Mouse (Mus musculus) embryonic facial prominence, embryonic 13.5 days (tissue): ENCODE data around the gene Defb7. TPM values are rescaled to one million over a fixed set of nuclear protein-coding genes. Genes with fewer than 3 reads are reported as not detected.
A peak's percentile ranks its signal among the peaks of the same experiment; 100 is the strongest.

Source experiments
- ATAC-seq: fragments of 200-750 bp; cut with Nextera tagmentation; 2 replicates; pipeline ENCODE4 v1.8.0; 2017; ENCODE audit warnings: low read depth; ENCODE audit not compliant: insufficient number of reproducible peaks, insufficient read depth, low FRiP score, low TSS enrichment
- H3K27ac ChIP-seq: fragments of 300-500 bp; sonication (generic); 2 replicates; pipeline ENCODE4 v1.5.1; 2015; ENCODE audit warnings: moderate library complexity, mild to moderate bottlenecking, inconsistent platforms
- H3K27me3 ChIP-seq: fragments of 300-500 bp; sonication (generic); 2 replicates; pipeline ENCODE4 v1.6.1; 2015; ENCODE audit warnings: mild to moderate bottlenecking, inconsistent platforms
- H3K36me3 ChIP-seq: fragments of 300-500 bp; sonication (generic); 2 replicates; pipeline ENCODE4 v1.6.1; 2015; ENCODE audit warnings: mild to moderate bottlenecking, inconsistent platforms
- H3K4me1 ChIP-seq: fragments of 300-500 bp; sonication (generic); 2 replicates; pipeline ENCODE4 v1.6.1; 2015; ENCODE audit warnings: inconsistent platforms
- H3K4me2 ChIP-seq: fragments of 300-500 bp; sonication (generic); 2 replicates; pipeline ENCODE4 v1.6.1; 2015; ENCODE audit warnings: moderate library complexity, mild to moderate bottlenecking, inconsistent platforms
- H3K4me3 ChIP-seq: fragments of 300-500 bp; sonication (generic); 2 replicates; pipeline ENCODE4 v1.5.1; 2015; ENCODE audit warnings: mild to moderate bottlenecking, inconsistent platforms
- H3K9ac ChIP-seq: fragments of 300-500 bp; sonication (generic); 2 replicates; pipeline ENCODE4 v1.6.1; 2015; ENCODE audit warnings: mild to moderate bottlenecking, inconsistent platforms
- H3K9me3 ChIP-seq: fragments of 300-500 bp; sonication (generic); 2 replicates; pipeline ENCODE4 v1.6.1; 2016; ENCODE audit warnings: inconsistent platforms
- WGBS: fragments of 180-500 bp; shearing (Covaris S2); methylation state at CpG from one replicate; pipeline ENCODE4 v1.1.7; 2015; ENCODE audit warnings: mixed read lengths; 5-methylcytosine and 5-hydroxymethylcytosine counted together
- microRNA-seq: library from miRNA; unstranded; fragments of <30 nt; microRNA quantifications from one replicate; pipeline ENCODE4, GENCODE M21; 2016
- polyA plus RNA-seq: library from polyadenylated mRNA; unstranded; fragments of >200 nt; fragmentation: Nextera tagmentation; extraction: Ambion mirVana; gene quantifications from 2 replicates; pipeline ENCODE4 v1.2.1, GENCODE M21; 2015

Gene Defb7
- polyA plus RNA-seq = not detected in 2 replicates

- Histone ChIP-seq H3K9ac (no peak within 1 kb of the TSS), H3K9me3 (peaks cover 5% of the 10 kb centered on the region; the same call in 1 of the 2 replicates), H3K27me3 (no peaks in the 10 kb centered on the region), H3K27ac (no peak within 1 kb of the TSS), H3K4me1 (no peaks in the 10 kb centered on the region), H3K4me3 (no peak within 1 kb of the TSS), H3K4me2 (no peak within 1 kb of the TSS), H3K36me3 (no peaks in the 10 kb centered on the region)
- 90% methylated on average over 2 of the region's 2 CpGs for WGBS
- ATAC-seq = no peak
Measured at GRCm38 (mm10) chr8:19494797-19495196, at the start of gene Defb7. Gene Defb7, plus strand, starts transcription at chr8:19495097.

GRCm38 (mm10) chr8:19446378-19446777, 48.5 kb upstream of the Defb7 start:
- no peaks in the 10 kb centered on the region for H3K27me3 ChIP-seq
- H3K4me3 ChIP-seq = no peak overlapping the region
- H3K4me1 ChIP-seq = no peaks in the 10 kb centered on the region
- H3K27ac ChIP-seq = no peak overlapping the region
- H3K4me2 ChIP-seq = no peak overlapping the region
- 73% methylated on average over 1 of the region's 1 CpGs for WGBS
- ATAC-seq = no peak
- no peak overlapping the region for H3K9ac ChIP-seq
- peaks cover 5% of the 10 kb centered on the region; the same call in 1 of the 2 replicates for H3K9me3 ChIP-seq
- H3K36me3 ChIP-seq = no peaks in the 10 kb centered on the region

GRCm38 (mm10) chr8:19461355-19461754, 33.5 kb upstream of the Defb7 start:
- H3K4me3 ChIP-seq = no peak overlapping the region
- no peaks in the 10 kb centered on the region for H3K36me3 ChIP-seq
- WGBS = 78% methylated on average over 3 of the region's 3 CpGs
- H3K9ac ChIP-seq = no peak overlapping the region
- peaks cover 8% of the 10 kb centered on the region; the same call in 1 of the 2 replicates for H3K9me3 ChIP-seq
- no peak overlapping the region for H3K4me2 ChIP-seq
- no peak overlapping the region for H3K27ac ChIP-seq
- no peaks in the 10 kb centered on the region for H3K27me3 ChIP-seq
- ATAC-seq = no peak
- no peaks in the 10 kb centered on the region for H3K4me1 ChIP-seq

GRCm38 (mm10) chr8:19469026-19469425, 25.9 kb upstream of the Defb7 start:
- Histone ChIP-seq H3K4me2 (no peak overlapping the region), H3K27me3 (no peaks in the 10 kb centered on the region), H3K4me3 (no peak overlapping the region), H3K4me1 (no peaks in the 10 kb centered on the region), H3K36me3 (no peaks in the 10 kb centered on the region), H3K9ac (no peak overlapping the region), H3K27ac (no peak overlapping the region), H3K9me3 (peaks cover 11% of the 10 kb centered on the region)
- WGBS = 75% methylated on average over 3 of the region's 3 CpGs
- no peak for ATAC-seq

GRCm38 (mm10) chr8:19500524-19500923, 5.6 kb downstream of the Defb7 start:
- no peak overlapping the region for H3K9ac ChIP-seq
- H3K4me1 ChIP-seq = no peaks in the 10 kb centered on the region
- no peak overlapping the region for H3K27ac ChIP-seq
- no peak overlapping the region for H3K4me3 ChIP-seq
- WGBS = 78% methylated on average over 1 of the region's 1 CpGs
- no peaks in the 10 kb centered on the region for H3K27me3 ChIP-seq
- no peak for ATAC-seq
- no peak overlapping the region for H3K4me2 ChIP-seq
- no peaks in the 10 kb centered on the region for H3K36me3 ChIP-seq
- H3K9me3 ChIP-seq = peaks cover 24% of the 10 kb centered on the region; the same call in 1 of the 2 replicates

GRCm38 (mm10) chr8:19535195-19535829, 40.4 kb downstream of the Defb7 start:
- Histone ChIP-seq H3K36me3 (no peaks in the 10 kb centered on the region), H3K4me2 (peak overlapping the region; percentile 60), H3K27me3 (peaks cover 33% of the 10 kb centered on the region), H3K9me3 (peaks cover 3% of the 10 kb centered on the region; the same call in 1 of the 2 replicates), H3K4me1 (no peaks in the 10 kb centered on the region), H3K27ac (no peak overlapping the region), H3K4me3 (peak overlapping the region; percentile 36), H3K9ac (peak overlapping the region; percentile 46; the same call in 1 of the 2 replicates)
- no peak for ATAC-seq
- WGBS = 7% methylated on average over 45 of the region's 75 CpGs

GRCm38 (mm10) chr8:19540376-19540775, 45.5 kb downstream of the Defb7 start:
- WGBS = 86% methylated on average over 1 of the region's 1 CpGs
- no peak overlapping the region for H3K27ac ChIP-seq
- peaks cover 15% of the 10 kb centered on the region for H3K27me3 ChIP-seq
- peaks cover 15% of the 10 kb centered on the region; the same call in 1 of the 2 replicates for H3K9me3 ChIP-seq
- no peak for ATAC-seq
- H3K4me1 ChIP-seq = no peaks in the 10 kb centered on the region
- no peak overlapping the region for H3K9ac ChIP-seq
- no peaks in the 10 kb centered on the region for H3K36me3 ChIP-seq
- H3K4me3 ChIP-seq = no peak overlapping the region
- no peak overlapping the region for H3K4me2 ChIP-seq

Small RNA genes within 50 kb of the gene (microRNA-seq; reads per million reads assigned to microRNA genes)
- gene Gm27288 = not detected
- not detected for gene Gm27852

Other genes with a start within 250 kb of the Defb7 start
- not detected in 2 replicates for gene Defb5, start 247.5 kb upstream of the Defb7 start, polyA plus RNA-seq
- not detected in 2 replicates for gene Defb3, start 201.7 kb upstream of the Defb7 start, polyA plus RNA-seq
- not detected in 2 replicates for gene Defb8, start 47.5 kb upstream of the Defb7 start, polyA plus RNA-seq
- gene 4930467E23Rik, start 234.5 kb downstream of the Defb7 start, polyA plus RNA-seq = not detected in 2 replicates